Mouse (Mus musculus) thymus, adult 2 months (tissue): Measurements from ENCODE around the gene Golph3.

ENCODE experiments used
- CTCF ChIP-seq: fragments of 200-500 bp; IDR thresholded peaks from 2 replicates; pipeline ENCODE4 v1.5.1; 2012; ENCODE audit warnings: mild to moderate bottlenecking, control low read depth, low read length, moderate library complexity, borderline replicate concordance; ENCODE audit not compliant: control insufficient read depth, poor library complexity, insufficient read depth; ENCODE audit errors: extremely low read depth
- POLR2A ChIP-seq: fragments of 200-500 bp; IDR thresholded peaks from 2 replicates; pipeline ENCODE4 v1.6.1; 2012; ENCODE audit warnings: mild to moderate bottlenecking, low read length, control low read depth, moderate library complexity; ENCODE audit not compliant: control insufficient read depth, poor library complexity, insufficient read depth; ENCODE audit errors: extremely low read depth

DNA sequence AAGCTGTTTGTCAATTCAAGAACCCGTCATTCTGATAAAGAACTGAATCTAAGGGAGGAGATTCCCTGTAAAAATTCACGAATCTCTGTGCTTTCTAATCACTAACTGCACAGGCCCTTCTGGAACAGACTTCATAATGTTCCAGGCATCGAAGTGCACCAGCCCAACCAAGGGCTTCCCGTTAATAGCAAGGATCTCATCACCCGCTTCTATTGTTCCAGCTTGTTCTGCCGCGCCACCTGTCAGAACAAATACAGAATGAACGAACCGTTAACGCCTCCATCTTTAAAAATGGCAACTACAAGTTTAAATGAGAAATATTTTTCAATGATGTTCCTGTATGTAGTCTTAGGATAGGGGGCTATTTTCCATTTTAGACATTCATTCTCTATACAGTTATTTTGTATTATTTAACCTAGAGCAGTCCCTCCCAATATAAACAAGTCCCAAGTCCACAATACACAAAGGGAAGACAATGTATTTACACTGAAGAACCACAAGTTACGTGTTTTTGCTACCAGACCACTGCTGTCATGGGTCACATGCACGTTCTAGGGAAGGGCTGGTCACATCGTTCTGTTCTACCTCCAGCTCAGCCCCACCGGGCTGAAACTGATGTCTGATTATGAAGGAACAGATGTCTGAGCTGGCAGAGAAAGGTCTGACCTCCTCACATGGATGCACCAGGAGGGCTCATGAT is 40.9 kb downstream of the Golph3 start:
- TF ChIP-seq POLR2A (no peak), CTCF (no peak)
